Mouse (Mus musculus) CD4-positive, CD25-positive, alpha-beta regulatory T cell, adult 2 months (primary cell): Measurements from ENCODE around the gene Ago3.

Experiments used
- DNase-seq: peaks from one replicate; pipeline ENCODE4 v3.0.0-alpha.2; 2012; ENCODE audit warnings: low read depth, low spot score

The Ago3 gene

DNA sequence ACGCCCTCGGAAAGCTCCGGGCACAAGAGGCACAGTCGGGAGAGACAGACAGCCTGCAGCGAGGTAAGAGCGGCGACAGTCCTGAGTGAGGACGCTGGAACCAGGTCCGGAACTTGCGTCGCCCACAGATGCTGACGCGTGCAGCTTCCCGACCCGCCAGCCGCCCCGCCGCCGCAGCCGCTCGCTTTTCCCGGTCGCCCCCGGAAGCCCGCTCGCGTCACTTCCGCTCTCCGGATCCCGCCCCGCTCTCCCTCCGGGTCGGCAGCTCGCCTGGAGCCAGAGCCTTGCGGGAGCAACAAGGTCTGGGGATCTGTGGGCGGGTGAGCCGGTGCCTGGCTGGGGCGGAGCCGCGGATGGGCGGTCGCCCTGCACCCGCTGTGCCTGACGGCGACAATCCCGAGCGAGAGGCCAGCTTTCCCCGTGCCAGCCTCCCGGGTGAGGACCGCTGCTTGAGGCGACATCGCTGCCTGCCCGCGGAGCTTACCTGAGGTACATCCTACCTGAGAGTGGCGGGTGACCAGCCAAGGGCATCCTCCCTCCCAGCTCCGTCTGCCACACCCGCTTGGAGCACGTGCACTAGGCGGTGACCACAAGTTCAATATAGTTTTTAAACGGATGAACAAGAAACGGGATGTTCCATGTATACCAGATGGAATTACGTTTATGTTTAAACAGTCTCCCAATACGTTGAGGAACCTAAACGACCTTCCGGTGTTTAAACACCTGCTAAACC lies at the start of gene Ago3:
Gene Ago3 (minus strand): TSS at position 210 of the 733 bp plus-strand sequence.
- DNase-seq = peak; percentile 93

DNA sequence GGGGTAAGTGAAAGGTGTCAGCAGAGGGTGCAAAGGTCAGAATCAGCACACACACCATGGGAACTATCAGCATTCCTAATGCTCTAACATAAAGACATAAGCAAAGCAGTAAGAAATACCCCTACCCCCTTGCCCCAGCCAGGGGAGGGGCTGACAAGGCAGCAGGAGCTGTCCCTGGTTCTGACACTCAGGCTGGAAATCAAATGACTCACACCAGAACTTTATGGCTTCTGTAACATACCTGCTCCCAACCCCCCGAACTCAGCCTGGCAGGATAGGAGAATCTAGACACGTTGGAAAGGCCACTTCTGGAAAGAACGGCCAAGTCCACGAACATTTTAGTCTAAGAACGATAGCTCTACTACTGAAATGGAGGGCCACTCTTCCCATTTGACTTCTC lies 43.7 kb upstream of the Ago3 start:
- DNase-seq = no peak

DNA sequence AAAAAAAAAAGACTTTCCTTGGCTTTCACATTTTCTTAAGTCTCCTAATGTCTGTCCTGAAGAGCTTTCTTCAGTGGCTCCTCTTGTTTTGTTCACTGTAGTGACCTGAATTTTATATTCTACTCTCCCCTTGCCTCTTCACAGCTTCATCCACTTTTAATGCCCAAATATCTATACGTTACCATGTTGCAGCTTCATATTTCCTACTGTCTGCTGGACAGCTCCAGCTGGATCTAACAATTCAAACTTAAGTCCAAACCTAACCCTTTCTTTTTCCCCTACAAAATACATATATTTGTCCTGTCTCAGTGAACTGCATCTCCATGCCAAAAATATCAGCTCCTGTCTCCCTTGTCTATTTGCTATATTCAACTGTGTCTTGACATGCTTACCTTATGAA lies 40.0 kb upstream of the Ago3 start:
- DNase-seq = no peak

DNA sequence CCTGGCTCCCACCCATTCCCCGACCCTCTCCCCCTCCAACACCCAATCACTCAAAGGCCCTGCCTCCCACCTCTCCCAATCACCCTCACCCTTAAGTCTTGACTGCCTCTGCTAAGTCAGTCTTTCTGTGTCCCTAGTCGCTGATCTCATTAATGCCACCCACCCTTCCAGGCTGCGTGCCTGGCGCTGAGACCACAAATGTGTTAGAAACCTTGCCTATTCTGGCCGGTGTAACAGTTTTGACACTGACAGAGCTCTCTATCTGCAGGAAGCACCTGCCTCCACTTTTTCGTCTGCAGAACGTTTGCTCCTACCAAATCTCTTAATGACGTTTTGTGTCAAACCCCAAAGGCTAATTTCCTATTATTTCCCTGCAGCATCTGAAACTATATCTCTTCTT lies 39.6 kb upstream of the Ago3 start:
- DNase-seq = no peak

DNA sequence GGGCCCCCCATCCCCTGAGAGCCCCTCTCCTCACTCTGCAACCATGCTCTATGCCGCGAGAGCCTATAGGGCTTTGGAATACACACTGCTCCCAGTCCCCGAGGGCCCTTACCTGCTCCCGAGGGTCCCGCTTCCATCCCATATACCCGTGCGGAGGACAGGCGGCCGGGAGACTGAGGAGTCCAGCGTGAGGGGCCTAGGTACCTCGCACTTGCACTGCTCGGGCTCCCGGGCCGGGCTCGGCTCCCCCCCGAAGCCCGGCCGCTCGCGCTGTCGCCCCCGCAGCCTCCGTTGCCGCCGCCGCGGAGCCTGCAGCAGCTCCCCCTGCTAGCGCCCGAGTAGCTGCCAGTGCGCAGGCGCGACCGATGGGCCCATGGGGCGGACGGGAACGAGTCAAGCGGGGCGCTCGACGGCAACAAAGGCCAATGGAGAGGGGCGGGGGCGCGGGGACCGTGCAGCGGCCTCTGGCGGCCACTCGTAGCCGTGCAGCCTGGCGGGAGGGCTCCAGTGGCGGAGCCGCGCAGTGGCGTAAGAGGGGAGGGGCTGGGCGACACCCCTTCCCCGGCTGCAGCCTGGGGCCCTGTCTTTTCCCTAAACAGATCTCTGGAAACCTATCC lies 39.0 kb upstream of the Ago3 start, which contains the start of gene Ago1:
Gene Ago1 (minus strand): TSS at position 299 of the 617 bp plus-strand sequence.
- DNase-seq = peak; percentile 98

DNA sequence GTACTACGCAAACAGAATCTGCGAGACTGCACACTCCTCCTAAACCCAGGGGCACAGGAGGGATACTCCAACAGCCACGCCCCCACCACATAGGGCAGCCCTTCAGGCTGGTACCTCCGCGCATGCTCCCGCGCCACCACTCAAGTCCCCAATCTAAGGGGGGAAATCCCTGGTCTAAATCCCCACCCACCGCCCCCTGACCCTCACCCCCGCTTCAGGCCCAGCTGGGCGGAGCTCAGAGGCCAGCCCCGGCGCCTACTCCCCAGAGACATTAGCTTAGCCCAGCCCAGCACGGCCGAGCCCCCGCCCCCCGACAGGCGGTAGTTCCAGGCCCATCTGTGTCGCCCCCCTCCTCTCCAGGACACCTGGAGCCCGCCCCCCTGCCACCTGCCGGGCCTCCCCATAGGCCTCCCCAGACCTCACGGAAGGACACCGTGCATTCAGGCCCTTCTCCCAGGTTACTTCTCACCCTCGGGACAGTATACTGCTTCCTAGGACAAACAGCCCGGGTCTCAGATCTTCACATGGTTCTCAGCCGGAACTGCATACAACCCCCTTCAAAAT lies 38.4 kb upstream of the Ago3 start:
- DNase-seq = peak; percentile 84

DNA sequence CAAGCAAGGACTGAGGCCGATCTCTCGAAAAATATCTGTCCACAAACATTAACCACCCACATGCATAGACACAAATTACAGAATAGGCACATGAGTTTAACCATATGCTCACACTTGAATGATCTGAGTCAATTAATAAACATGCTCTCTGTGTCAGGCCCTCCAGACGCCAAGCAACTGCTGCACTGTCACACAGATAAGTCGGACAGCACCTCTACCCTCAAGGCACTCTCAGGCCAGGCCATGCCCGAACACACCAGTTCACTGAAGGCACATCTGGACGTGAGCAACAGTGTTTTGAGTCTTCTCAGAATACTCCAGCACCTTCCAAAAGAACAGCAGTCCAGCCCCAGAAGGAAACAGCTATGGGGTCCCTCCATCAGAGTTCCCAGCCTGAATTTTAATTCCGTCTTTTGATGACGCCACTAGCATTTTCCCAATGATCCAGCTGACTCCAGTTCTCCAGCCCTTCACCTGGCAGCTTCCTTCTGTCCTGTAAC lies 36.9 kb upstream of the Ago3 start:
- DNase-seq = no peak

DNA sequence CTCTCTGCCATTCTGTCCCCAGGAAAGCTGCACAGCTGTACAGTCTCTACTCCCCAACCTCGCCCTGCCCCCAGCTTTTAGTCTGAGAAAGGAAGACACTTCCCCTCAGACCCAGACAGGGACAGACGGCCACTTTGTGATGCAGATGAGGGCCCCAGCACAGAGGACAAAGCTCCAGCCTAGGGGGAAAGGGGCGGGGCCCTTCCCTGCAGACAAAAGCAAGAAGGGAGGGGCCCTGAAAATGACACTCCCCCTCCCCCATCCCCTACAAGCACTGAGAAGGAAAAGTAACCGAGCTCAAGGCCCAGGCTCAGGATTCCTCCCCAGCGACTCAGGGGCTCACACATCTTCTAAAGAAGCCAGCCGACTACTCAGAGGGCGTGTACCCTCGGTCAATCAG lies 36.5 kb upstream of the Ago3 start:
- DNase-seq = peak; percentile 35

DNA sequence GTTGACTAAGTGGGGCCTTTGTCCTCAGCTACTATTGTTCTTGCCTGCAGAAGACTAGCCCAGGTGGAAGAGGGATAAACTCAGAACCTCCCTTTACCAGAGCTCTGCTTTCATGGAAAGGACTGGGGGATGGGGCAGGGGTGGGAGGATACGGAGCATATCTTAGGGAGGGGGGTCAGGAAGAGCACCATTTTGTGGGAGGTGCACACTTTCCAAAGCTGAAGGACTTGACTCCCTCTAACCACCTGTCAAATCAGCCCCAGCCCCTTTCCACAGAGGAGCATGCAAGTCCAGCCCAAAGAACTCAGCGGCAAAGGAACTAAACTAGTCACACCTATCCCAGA lies 35.5 kb upstream of the Ago3 start:
- no peak for DNase-seq

DNA sequence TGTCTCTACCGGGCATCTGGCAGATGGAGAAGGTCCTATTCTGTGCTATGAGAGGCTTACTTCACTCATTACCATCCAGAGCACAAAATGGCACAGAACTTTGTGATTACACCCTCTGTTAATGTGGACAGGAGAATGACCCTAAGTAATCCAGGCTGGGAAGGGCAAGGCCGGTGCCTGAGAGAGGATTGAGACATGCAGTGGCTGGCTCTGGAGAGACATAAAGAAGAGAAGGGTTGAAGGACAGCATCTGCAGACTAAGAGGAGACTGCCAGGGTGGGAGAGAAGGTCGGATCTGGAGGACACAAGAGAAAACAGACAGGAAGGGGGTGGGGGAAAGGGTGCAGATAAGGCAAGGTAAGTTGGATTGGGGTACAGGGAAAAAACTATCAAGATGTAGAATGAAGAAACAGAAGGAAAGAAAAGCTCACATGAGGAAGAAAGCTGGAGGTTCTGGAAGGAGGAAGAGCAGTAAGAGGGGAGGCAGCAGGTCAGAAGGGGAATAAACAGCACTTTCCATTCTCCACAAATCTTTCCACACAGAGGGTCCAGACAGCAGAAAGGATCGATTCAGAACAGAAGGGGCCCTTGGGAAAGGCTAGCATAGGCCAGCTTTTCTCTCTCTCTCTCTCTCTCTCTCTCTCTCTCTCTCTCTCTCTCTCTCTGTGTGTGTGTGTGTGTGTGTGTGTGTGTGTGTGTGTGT lies 35.0 kb upstream of the Ago3 start:
- no peak for DNase-seq

DNA sequence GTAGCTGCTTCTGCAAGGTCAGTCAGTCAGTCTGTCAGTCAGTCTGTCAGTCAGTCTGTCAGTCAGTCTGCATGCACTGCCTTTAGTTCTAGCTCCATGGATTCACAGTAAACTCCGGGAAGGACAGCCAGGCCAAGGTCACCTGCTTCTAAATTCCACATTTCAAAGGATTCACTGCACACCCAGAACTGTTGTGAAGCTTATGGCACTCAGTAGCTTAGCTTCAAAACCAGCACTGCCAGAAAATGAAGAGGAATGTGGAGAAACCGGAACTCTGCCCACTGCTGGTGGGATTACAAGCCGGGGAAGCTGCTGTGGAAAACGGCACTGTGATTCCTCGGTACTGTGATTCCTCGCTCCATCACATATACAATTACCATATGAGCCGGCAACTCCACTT lies 26.1 kb upstream of the Ago3 start:
- DNase-seq = no peak

DNA sequence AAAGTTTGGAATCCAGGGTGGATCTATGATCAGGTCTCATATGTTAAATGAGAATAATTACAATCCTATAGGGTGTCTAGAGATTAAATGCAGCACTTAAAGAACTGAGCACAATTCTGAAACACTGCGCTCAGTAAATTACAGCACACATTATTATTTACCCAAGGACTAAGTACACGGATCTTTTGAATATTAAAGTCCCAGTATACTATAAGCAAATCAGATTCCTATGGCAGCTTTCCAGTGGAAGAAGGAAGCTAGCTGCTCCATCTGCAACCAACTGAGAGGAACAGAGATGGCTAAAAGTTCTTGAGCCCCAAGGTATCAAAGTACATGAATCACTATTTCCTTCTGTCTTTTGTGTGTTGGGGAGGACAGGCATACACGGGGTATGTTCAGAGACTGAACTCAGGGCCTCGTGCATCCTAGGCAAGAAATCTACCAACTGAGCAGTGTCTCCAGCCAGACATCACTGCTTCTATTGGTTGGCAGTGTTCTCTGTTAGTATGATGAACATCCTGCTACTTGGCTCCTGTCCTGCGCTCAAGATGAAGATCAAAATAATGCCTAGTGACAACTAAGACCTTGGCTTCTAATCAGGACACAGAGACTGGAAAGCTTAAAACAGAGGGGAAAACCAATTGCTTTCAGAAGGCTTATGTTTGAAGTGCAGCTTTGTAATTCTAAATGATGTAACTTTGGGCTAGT lies 25.3 kb upstream of the Ago3 start:
- no peak for DNase-seq

DNA sequence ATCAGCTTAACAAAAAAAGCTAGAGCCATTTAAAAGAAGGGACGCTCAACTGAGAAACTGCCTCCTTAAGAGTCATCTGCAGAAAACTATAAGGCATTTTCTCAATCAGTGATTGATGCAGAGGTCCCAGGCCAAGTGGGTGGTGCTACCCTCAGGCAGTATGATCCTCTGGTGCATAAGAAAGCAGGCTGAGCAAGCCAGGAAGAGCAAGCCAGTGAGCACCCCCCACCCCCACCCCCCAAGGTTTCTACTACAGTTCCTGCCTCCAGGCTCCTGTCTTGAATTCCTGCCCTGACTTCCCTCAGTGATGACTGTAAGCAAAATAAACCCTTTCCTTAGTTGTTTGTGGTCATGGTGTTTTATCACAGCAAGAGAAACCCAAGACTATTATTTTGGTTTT lies 20.9 kb upstream of the Ago3 start:
- DNase-seq = no peak

DNA sequence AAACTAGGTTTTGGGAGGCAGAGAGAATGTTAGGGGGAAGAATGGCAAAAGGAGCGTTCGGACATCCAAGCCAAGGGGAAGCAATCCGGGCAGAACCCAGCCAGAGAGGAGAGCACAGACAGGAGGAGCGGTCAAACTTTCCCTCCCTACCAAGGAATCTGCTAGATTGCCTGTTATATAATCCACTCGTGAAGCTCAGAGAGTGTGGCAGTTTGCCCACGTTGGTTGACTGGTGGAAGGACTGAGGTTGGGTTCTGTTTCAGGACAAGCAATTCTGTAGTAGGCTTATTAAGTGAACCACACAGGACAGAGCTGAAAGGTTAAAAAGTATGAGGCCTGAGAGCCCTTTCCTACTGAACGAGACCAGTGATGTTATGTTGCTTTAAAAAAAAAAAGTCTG lies 17.8 kb upstream of the Ago3 start:
- DNase-seq = no peak

DNA sequence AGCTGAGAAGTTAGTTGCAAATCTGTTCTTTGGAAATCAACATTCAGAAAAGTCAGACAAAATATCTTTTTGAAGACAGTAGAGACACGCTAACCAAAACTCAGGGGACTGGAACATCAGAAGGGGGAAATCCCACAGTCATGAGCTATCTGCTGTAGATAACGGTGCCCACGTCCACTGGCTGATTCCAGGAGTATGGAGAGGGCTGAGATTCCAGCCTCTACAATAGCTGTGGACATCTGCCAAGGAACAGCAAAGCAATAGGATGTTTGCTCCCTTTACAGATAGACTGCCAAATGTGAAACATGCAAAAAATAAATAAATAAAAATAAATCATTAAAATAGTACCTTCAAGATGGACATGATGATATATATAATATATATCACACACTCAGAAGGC lies 15.2 kb upstream of the Ago3 start:
- DNase-seq = no peak

DNA sequence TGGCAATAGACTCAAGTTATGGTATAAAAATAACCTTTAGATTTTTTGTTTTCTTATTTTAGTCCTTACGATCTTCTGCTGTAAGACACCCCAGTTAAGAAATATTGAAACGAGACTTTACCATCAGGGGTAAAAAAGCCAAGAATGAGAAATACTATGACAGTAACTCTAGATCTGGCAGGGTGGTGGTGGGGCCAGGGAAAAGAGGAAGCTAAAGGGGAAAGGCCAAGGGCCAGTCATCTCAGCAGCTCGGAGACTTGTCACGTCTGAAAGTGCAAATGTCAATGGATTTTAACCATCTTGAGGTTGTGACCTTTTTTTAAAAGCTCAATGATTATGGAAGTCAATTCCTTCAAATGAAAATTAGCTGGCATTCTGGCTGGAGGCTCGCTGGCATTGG lies 8.9 kb upstream of the Ago3 start:
- no peak for DNase-seq

DNA sequence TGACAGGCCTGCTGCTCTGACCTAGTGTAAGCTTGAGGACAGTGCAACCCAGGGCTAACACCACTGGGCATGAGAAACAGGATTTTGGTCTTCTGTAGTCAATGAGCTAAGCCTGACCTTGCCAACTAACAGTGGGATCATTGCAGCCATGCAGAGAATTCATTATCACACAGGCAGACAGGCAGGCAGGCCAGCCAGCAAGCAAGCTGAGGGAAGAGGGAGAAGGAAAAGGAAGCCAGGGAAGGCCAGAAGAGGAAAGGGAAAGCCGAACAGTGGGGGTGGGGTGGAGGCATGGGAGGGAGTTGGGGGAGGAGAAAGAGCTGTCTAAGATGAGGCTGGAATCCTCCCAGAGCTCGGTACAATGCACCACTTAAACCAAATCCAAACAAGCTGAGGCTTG lies 6.9 kb upstream of the Ago3 start:
- DNase-seq = no peak

DNA sequence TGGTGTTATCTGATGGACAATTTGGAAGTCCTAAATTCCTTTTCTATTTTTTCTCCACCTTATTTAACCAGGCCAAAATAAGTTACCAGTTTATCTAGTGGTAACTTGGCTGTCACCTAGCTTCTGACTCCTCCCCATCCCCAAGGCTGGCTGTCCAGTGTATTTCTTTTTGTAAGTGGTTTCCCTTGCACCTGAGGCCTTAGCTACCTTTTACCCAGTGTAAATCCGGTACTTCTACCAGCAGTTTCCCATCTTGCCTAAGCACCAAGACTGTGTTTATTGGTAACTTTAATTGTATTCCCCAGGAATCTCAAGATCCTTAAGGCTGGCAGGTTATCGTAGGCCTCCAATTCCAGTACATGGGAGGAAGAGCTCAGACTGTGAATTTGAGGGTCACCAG lies 4.7 kb upstream of the Ago3 start:
- no peak for DNase-seq

DNA sequence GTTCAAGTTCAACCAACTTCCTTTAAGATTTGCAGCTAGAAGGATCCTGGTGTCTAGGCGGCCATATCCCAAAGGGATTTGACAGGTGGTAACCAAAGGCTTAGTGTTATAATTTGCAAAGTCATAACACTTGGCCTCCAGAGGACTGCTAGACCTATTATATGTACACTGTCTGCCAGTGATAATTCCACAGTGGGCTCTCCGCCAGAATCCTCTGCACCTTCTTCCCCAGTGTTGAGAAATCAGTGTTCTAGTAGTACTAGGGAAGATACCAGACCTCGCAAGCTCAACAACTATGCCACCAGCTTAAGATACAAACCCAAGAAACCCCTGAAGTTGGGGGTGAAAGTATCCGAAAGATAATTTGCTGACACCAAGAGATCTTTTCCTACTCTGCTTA lies 3.8 kb upstream of the Ago3 start:
- DNase-seq = no peak

DNA sequence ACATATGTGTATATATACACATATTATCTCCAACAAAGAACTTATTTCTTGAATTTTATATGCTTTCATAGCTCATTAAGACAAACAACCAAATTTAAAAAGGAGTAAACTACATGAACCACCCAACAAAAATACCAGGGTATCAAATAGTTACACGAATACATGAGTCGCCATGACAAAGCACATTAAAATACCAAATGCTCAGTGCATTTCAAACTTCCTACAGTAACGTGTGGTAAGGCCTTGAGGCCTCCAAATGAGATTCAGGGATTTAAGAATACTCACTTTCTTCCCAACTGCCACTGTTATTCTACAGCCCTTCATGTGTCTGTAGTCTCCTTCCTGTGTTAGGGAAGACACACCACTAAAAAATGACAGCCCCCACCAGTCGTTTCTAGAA lies 2.4 kb upstream of the Ago3 start:
- DNase-seq = no peak

DNA sequence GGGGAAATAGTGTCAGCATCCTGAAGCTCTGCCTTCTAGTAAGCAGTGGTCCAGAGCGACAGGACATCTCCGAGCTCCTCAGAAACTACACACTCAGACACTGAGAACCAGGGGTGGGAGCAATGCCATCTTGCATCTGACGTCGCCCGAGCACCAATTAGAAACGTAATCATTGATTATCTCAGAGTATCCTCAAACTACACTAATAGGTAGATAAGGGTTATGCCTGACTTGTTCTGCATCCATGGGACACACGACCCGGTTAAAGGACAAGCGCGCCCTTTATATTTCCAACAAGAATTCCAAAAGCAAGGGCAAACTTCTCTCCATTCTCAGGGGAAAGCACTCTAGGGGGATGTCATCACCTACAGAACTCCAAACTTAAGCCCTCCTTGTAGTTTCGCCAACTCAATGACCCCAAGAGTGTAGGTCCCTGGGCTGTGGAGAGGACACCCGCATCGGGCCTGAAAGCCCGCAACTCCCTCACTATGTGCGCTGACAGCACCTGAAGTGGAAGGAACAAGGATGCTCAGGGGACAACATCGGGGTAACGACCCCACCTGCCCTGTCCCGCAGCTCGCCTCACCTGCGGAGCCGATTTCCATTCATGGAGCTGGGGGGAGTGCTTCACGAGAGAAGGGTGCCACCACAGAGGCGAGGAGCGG lies 542 bp downstream of the Ago3 start:
- DNase-seq = peak; percentile 30
